Mouse (Mus musculus): ENCODE results near the gene Tdrd3. TPM values are rescaled to one million over a fixed set of nuclear protein-coding genes. Genes with fewer than 3 reads are reported as not detected.
A peak's percentile ranks its signal among the peaks of the same experiment; 100 is the strongest.

The Tdrd3 gene
- total RNA-seq (2014; fragmentation: Nextera tagmentation) (25.0 and 35.2 TPM in 2 replicates), total RNA-seq (2017) (30.6 and 40.0 TPM in 2 replicates)

DNA sequence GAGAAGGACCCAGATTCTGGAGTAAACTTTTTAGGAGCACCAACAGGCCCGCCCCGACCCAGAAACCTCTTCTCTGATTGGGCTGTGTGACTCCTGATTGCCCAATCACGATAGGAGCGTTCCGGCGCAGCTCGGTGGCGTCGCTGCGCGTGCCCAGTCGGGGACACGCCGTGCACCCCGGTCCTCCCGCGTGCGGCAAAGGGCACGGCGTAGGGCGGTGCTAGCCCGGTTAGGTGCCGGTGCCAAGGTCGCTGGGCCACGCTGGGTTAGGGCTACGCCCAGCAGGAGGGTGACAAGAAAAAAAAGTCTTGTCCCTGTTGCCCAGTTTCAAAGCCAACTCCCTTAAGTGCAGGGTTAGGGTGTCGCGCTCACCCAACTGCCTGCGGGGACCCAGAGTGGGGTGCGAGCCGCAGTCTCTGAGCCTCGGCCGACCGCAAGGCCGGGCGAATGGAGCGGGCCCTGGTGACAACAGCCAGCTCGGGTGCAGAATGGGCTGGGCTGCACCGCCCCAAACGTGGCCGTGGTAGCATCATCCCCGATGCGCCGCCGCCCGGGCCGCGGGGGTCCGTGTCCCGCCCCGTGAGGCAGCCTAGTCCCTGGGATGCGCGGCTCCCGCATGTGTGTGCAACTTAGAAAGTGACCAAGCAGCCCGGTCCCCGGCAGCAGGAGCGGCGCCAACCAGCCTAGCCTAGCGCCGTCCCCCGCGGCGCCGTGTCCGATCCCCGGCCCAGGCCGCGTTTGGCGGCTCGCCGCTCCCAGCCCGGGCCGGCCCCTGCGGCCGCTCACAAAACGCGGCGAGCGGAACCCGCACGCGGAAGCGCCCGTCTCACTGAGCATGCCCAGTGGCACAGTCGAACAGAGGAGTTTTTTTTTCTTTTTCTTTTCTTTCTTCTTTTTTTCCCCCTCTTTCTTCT, at the start of gene Tdrd3:
Gene Tdrd3 (plus strand): TSS at position 832 of the 914 bp plus-strand sequence.
- peak; percentile 86 for ATAC-seq (replicated peaks; ENCODE audit: poor library complexity, severe bottlenecking)

DNA sequence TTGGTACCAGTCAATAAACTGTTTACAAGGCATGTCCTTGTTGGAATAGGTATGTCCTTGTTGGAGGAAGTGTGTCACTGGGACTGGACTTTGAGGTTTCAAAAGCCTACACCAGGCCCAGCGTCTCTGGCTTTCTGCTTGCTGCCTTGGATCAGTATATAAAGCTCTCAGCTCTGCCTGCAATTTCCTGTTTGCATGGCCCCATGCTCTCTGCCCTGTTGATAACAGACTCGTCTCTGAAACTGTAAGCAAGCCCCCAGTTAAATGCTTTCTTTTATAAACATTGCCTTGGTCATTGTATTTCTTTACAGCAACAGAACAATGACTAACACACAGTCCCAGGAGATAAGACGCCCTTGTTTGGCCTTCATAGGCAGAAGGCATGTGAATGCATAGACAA, 49.3 kb upstream of the Tdrd3 start:
- ATAC-seq (replicated peaks; ENCODE audit: poor library complexity, severe bottlenecking), result no peak

DNA sequence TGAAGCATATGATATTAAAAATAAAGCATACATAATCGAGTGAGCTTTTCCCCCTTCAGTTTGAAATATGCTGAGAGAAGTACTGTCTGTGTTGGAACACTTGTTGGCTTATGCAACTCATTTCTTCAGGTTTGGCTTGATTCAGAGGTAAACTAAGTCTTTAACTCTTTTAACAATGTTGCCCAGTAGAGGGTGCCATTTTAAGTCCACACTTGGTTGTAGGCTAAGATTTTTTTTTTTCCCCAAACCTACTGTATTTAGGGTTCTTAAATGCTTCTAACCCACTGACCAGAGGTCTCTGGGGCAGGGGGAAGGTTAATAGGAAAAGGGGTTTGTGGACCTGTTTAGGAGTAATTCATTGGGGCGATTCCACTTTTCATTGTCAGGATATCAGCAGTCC, 33.4 kb upstream of the Tdrd3 start:
- no peak for ATAC-seq (replicated peaks; ENCODE audit: poor library complexity, severe bottlenecking)

DNA sequence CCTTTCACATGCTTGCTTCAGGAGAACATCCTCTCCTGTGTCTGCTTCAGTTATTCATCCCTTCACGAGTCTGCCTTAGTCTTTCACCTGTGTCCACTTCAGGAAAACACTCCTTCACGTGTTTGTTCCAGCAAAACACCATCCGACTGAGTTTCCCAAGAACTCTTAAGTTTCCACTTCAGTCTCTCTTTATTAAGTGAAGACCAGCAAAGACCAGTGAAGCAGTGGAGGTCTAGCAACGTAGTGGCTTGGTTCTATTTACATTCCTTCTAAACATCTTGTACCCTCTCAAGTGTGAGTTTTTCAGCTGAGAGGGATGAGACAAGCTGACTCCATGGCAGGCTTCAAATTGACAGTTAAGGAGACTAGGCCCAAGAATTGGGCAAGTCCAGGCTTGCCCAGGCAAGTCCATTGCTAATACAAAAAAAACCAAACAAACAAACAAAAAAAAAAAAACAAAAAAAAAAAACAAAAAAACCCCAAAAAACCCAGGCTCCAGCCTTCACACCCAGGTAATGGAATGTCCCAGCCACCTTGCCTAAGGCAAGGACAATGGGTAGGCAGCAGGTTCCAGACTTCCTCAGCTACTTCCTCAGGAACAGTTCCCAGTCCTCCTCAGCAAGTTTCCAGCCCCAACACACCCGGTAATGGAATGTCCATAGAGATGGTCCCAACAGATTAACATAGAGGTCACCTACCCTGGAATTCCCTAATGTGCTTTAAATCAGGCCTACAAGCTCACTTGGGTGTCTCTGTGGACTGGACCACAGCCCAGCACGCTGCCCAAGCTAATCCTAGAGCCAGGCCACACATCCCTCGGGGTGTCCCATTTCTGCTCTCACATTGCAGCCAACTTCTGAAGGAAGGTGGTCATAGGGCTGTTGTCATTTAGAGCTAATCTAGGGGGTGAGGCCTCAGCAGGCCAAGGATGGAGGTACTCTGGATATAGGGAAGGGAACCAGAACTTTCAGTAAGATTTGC, 31.9 kb upstream of the Tdrd3 start:
- ATAC-seq (replicated peaks; ENCODE audit: poor library complexity, severe bottlenecking), result no peak

DNA sequence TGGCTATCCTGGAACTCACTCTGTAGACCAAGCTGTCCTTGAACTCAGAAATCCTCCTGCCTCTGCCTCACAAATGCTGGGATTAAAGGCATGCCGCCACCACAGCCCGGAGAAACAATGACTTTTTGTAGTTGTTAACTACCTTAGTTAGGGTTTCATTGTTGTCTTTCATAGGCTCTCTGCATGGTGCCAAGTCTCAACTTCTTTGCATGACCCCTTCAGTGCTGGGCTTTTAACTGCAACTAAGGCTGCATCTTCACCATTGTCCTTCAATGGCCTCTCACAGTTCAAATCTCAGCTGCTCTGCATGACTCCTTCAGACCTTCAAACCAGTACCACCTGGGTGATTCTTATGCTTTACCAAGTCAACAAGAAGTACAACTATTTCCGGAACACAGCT, 23.3 kb upstream of the Tdrd3 start:
- ATAC-seq (replicated peaks; ENCODE audit: poor library complexity, severe bottlenecking), result no peak

DNA sequence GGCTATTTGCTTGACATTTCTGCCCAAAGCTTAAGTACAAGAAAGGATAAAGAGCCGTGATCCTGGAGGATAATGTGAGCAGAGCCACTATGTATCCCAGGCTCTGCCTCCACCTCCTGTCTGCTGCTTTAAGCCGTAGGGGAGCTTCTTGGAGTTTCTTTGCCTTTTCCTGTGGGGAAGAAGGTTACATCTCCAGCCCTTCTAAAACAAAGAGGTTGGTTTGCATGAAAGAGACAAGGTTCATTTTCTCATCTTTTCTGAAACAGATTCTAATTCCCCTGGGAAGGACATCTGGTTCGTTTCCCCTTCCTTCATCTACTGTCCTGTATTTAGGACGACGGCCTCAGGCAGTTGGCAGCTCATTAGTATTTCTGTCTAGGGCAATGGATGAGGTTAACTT, 19.8 kb upstream of the Tdrd3 start:
- no peak for ATAC-seq (replicated peaks; ENCODE audit: poor library complexity, severe bottlenecking)

DNA sequence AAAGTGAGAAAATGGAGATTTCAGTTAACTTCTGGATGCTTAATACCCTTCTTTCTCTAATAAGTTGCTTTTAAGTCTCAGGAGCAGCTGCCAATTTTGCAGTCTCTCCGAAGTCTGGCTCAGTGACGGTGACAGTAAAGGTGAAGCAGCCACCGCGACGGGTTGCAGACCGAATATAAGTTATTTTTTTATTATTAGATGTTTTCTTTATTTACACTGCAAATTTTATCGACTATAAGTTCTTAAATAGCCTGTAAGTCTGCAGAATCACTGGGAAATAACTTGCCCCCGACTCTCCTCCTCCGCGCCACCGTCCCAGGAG, 992 bp upstream of the Tdrd3 start:
- no peak for ATAC-seq (replicated peaks; ENCODE audit: poor library complexity, severe bottlenecking)

DNA sequence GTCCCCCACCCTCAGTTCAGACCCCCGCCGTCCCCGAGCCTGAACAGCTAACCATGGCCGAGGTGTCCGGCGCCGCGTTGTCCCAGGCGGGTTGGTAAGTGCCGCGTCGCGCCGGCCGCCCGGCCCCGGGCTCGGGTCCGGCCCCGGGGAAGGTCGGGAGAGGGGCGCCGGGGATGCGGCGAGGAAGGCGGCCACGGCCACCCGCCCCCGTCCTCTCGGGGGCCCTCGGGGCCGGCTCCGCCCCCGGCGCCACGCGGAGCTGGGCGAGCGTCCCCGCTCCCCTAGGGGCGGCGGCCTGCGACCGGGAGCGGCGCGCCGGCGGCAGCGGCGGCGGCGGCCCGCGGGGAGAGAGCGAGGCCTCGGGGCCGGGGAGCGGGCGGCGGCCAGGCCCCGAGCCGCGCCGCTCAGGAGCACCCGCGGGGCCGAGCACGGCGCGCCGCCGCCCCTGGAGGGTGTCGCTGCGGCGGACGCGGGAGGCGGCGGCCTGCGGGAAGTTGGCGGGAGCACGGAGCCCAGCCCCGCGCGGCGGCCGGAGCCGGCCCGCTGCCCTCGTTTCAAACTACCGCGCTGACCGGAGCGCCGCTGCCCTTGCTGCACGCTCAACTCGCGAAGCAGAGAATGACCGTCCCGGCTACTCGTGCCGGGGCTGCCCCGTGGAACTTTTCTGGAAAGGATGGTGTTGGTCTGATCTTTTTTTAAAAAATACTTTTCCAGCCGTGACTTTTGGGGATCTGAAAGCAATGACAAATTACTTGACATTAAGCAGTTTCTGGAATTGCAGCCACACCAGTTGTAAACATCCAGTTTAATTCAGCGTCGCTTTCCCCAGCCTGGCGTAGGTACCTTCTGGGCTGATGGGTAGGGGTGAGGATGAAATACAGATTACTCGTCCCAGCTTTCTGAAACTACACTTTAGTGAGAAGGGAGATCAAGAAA, 584 bp downstream of the Tdrd3 start:
- peak; percentile 31 for ATAC-seq (replicated peaks; ENCODE audit: poor library complexity, severe bottlenecking)

DNA sequence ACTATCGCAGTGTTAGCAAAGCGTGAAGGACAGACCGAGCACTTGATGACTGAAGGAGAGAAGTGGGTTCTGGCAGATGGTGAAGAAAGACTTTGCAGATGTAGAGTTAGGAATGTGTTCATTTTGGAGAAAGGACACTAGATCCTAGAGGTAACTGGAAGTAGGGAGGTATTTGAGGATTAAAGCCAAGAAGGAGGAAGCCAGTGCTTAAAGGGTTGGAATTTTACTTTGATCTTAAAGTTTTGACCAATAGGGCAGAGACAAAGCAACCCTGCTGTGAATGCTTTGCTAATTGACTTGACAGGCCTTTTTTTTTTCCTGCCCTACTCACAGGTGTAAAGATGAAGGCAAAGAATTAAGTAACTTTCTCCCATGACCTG, 1.2 kb downstream of the Tdrd3 start:
- ATAC-seq (replicated peaks; ENCODE audit: poor library complexity, severe bottlenecking), result no peak

DNA sequence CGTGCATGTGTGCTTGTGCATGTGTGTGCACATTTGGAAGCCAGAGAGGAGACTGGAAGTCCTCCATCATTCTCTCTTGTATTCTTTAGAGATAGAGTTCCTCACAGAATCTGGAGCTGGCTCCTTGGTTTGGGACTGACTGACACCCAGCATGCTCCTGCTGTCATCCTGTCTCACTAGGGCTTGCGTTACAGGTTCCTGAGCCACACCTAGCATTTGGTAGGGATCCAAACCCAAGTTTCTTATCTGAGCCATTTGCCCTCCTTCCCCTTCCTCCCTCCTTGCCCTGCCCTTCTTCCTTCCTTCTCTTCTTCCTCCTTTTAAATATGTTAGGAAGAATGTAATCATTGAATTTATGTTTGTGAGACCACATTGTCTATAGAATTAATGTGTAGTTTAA, 3.3 kb downstream of the Tdrd3 start:
- ATAC-seq (replicated peaks; ENCODE audit: poor library complexity, severe bottlenecking), result no peak

DNA sequence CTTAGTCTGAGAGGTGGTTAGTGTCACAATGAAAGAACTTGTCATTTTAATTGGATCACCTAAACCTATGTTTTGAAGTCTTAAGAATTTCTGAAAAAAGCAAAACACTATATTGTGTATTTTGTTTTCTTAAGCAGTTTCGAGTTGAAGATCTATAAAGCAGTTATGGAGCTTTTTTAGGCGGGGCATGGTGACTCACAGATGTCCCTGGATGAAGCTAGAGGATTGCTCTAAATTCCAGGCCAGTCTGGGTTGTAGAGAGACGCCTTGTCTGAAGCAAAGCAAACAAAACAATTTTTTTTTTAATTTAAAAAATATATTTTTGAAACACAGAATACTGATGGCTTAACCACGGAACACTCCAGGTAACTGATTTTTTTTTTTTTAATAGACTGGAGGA, 4.1 kb downstream of the Tdrd3 start:
- ATAC-seq (replicated peaks; ENCODE audit: poor library complexity, severe bottlenecking), result no peak

DNA sequence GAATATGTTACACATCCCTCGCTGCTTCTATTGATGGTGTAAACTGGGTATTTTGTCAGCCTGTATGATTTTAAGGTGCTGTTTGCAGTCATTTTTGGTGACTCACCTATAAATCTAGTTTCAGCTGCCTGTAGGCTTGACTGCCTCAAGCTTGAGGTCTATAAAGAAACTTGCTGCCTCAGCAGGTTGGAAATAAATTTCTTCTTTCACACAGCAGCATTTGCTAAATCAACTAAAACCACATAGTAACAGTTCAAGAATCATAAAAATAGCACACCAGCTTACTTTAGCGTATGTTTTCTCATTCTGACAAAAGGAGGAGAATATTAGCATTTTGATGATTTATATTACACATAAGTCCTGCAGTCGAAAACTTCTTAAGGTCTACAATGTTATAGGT, 6.0 kb downstream of the Tdrd3 start:
- no peak for ATAC-seq (replicated peaks; ENCODE audit: poor library complexity, severe bottlenecking)

DNA sequence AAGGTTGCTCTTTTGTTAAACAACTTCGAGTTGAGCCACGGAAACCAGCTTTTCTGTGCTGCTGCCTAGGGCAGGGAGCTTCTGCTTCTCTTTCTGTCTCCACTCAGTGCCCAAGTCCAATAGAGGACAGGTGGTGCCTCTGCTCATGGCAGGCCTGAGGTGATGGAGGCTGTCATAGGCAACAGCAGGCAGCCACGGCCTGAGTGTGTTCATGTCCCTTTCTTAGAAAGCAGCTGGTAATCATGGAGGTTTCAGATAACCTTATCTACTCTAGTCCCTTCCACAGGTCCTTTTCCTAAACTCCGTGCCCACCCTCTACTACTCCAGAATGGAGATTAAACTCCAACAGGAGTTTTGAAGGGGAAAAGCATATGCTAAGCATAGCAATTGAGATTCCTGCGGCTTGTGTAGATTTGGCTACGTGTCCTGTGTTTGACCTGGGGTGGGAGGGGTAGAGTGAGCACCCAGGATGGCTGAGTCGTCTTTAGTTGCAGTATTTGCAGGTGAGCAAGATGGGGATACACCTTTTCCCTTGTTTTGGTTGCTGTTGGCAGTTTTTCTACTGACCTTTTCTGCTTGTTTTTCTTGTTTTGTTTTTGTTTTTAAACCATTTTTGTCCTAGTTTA, 10.0 kb downstream of the Tdrd3 start:
- no peak for ATAC-seq (replicated peaks; ENCODE audit: poor library complexity, severe bottlenecking)

DNA sequence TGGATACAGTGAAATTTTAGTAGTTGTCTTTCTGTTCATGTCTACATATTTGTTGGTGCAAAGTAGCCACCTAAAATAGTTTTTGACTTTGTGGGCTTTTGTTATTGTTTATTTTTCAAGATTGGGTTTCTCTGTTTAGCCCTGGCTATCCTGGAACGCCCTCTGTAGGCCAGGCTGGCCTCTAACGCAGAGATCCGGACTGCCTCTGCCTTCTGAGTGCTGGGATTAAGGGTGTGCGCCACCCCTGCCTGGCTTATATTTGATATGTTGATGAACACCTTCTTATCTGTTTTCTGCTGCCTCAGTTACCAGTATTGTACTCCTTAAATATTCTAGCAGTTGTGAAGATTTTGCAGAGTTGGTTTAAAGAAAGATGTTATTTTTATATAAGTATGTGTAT, 10.6 kb downstream of the Tdrd3 start:
- no peak for ATAC-seq (replicated peaks; ENCODE audit: poor library complexity, severe bottlenecking)

DNA sequence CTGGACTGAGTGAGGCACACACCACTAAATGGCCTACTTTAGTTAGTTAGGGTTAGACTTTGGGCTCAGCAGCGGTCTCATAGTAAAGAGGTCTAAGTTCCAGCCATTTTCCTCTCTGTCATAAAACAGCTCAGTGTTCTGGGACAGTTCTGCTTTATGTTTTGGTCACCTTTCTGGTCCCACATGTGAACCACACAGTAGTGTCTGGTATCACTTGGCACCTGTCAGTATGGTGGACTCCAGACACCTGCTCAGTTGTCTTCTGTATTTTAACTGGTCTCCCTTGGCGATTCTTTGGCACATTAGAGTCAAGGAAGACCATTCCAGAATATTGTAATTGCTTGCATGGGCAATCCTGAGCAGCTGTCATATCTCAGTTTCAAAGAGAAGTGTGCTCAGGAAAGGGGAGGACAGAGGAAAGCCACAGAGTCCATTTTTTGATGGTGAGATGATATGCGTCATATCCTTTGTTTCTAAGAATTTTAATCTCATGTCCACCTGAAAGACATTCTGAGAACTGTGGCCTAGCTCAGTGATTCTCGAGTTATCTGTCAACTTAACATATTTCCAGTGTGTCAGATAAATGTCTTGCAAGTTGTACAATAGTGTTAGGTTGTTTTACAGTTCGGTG, 11.3 kb downstream of the Tdrd3 start:
- ATAC-seq (replicated peaks; ENCODE audit: poor library complexity, severe bottlenecking), result peak; percentile 44

DNA sequence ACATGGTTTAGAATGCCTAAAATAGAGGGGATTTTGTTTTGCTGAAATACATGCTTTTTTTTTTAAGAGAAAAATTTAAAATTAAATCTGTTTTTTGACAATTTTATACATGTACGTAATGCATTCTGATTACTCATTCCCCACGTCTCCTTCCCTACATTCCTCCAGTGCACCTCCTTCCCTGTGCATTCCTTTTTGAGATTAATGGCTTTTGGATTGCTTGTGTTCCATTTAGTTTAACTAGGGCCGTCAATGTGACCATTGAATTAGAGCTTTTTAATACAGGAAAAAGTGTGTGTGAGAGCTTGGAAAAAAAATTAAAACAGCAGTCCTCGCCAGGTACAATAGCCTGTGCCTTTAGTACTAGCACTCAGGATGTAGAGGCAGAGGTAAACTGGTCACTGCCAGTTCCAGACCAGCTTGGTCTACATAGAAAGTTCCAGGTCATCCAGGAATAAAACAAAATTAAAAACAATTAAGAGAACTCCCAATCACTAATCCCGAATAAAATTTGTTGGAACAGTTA, 17.0 kb downstream of the Tdrd3 start:
- no peak for ATAC-seq (replicated peaks; ENCODE audit: poor library complexity, severe bottlenecking)

DNA sequence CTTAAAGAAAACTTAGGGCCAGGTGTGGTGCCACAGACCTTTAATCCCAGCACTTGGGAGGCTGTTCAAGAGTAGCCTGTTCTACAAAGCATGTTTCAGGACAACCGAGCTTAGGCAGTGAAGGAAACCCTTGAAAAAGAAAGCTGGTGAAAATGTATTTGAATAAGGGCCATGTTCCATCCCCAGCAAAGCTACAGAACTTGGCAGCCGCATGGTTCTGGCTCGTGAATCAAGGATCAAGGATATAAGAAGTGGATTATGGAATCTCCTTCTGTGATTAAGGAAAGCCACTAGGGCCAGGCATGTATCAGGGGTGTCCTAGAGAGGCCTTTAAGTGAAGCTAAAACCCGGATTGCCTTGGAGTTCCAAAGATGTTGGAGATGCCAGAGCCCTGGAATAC, 18.9 kb downstream of the Tdrd3 start:
- ATAC-seq (replicated peaks; ENCODE audit: poor library complexity, severe bottlenecking), result no peak

DNA sequence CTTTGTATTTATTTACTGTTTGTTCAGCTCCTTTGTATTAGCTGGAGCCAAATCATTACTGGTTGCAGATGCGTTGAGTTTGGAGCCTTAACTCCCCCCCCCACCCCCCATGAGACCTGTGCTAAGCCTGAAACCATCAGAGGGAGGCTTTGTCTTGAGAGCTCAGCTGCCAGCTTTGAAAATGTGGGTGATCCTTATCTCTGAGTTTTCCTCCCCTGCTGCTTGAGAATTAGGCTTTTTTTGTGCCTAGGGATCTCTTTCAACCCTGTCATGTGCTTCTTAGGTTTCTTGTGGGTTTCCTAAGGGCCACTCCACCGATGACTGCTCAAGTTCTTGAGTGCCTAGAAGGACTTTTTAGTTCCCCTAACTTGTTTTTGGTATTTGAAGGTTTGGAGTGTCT, 23.3 kb downstream of the Tdrd3 start:
- no peak for ATAC-seq (replicated peaks; ENCODE audit: poor library complexity, severe bottlenecking)

DNA sequence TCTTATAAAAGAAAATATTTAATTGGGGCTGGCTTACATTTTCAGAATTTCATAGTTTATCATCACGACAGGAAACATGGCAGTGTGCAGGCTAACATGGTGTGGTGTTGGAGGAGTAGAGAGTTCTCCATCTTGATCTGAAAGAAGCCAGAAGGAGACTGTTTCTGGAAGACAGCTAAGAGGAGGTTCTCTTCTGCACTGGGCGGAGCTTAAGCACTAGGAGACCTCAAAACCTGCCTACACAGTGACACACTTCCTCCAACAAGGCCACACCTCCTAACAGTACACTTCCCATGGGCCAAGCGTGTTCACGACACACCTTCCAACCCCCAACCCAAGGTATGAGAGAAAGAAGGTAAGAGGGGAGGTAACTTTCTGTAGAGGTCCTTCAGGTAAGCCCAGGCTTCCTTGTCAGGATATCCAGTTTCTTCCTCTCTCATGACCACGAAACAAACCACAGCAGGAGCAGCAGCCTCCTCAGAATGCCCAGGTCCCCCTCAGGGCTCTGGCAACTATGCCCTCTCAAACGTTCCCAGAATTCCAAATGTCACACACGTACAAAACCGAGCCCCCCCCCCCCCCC, 30.0 kb downstream of the Tdrd3 start:
- ATAC-seq (replicated peaks; ENCODE audit: poor library complexity, severe bottlenecking), result peak; percentile 62
